Mouse (Mus musculus) brain, embryonic 14.5 days (tissue): Measurements from ENCODE around the gene Cacnb3. TPM values are rescaled to one million over a fixed set of nuclear protein-coding genes. Genes with fewer than 3 reads are reported as not detected.
A peak's percentile ranks its signal among the peaks of the same experiment; 100 is the strongest.
"Not testable (repeated sequence)": the region's sequence is repeated elsewhere in the genome, so short reads cannot be mapped to it uniquely, and the experiment has no call there.

Experiments used
- DNase-seq: peaks from one replicate; pipeline ENCODE4 v3.0.0-alpha.2; 2011; ENCODE audit warnings: low read depth
- CTCF ChIP-seq: fragments of 200-500 bp; IDR thresholded peaks from 2 replicates; pipeline ENCODE4 v1.5.1; 2012; ENCODE audit warnings: inconsistent platforms, mild to moderate bottlenecking, moderate library complexity, borderline replicate concordance; ENCODE audit not compliant: insufficient read depth, insufficient read length; ENCODE audit errors: extremely low read depth
- POLR2A ChIP-seq: fragments of 200-500 bp; IDR thresholded peaks from 2 replicates; pipeline ENCODE4 v1.6.1; 2012; ENCODE audit warnings: mild to moderate bottlenecking, inconsistent platforms, borderline replicate concordance; ENCODE audit not compliant: poor library complexity, insufficient read depth, insufficient read length, severe bottlenecking; ENCODE audit errors: extremely low read depth
- polyA plus RNA-seq: library from polyadenylated mRNA; depleted of rRNA; stranded (reverse); fragments of >200 nt; gene quantifications from 2 replicates; pipeline ENCODE4 v1.2.3, GENCODE M21; 2012; rRNA removed

Cacnb3 gene
- polyA plus RNA-seq: 287 and 323 TPM in 2 replicates

DNA sequence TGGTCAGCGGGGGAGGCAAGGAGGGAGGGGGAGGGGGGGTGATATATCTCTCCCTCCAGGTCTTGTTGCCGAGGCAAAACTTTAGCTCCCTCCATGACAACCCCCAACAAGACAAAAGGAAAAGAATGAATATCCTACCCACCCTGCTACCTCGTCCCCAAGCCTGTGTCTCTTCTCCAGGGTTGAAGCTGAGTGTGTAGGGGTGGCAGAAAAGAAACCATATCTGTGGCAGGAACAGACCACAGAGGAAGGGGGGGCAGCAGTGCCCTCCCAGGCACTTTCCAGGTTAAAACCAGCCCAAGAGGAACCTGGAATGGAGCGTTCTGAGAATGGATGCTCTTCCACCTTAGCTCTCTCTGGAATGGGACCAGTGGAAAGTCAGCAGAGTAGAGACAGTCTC, at the start of gene Cacnb3:
Cacnb3 (plus strand) TSS at position 301 of the 400 bp plus-strand sequence.
- TF ChIP-seq POLR2A (no peak), CTCF (no peak)
- DNase-seq: no peak

DNA sequence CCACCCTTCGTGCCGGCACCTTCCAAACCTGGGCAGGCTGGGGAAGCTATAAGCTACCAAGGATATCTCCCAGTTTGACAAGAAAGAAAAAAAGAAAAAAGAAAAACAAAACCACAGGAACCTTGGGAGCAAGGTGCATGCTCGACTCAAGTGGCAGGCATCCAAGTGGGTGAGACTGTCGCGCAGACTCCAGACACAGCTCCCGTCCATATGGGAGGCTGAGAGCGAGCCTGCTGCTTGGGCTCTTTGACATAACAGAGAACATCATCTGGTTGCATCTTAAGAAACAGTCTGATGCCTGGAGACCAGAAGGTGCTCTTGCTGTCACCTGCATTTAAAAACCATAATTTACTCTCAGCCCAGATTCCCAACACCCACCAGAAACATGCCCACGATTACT, 48.2 kb upstream of the Cacnb3 start:
- DNase-seq: peak; percentile 54
- TF ChIP-seq POLR2A: no peak

DNA sequence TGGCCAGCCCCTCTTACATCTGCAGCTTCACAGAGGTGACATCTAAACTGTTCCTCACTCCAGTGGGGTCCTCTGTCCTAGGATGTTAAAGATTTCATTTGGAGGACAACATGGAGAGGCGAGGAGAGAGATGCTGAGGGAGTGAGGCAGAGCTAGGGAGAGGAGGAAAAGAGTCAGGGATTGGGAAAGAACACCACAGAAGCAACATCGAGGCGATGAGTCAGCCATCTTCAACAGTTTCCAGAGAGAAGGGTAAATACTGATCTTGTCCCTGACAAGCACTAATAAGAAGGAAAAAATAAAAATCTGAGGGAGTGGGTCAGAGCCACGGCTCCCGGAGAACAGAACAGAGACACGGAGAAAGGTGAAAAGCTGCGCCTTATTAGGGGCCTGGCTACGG, 47.6 kb upstream of the Cacnb3 start:
- TF ChIP-seq CTCF (no peak), POLR2A (no peak)
- no peak for DNase-seq

DNA sequence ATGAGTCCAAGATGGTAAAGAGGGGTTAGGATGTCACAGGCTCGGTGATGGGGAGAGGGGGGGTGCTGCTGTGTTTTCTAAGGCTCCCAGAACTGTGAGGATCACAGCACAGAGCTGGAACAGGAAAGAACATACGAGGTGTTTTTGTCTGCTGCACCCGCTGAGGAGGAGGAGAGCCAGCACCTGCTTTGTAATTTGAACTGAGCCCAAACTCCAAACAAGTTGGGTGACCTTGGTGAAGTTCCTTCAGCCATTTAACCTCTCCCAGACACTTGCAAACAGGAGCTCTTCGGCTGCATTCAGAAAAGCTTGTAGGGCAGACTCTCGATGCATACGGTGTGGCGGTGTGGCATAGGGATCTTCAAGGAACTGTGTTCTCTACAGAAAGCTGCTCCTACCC, 45.2 kb upstream of the Cacnb3 start:
- DNase-seq: no peak
- TF ChIP-seq CTCF (no peak), POLR2A (no peak)

DNA sequence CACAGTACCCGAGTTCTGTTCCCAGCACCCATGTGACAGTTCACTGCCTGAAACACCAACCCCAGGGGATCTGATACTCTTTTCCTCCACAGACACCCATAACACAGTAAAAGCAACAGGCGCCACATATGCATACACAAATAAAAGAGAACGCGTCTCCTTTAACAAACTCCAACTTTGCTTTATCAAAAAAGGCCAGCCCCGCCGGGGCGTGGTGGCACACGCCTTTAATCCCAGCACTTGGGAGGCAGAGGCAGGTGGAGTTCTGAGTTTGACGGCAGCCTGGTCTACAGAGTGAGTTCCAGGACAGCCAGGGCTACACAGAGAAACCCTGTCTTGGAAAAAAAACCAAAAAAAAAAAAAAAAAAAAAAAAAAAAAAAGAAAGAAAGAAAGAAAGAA, 44.5 kb upstream of the Cacnb3 start:
- DNase-seq: not testable (repeated sequence)

DNA sequence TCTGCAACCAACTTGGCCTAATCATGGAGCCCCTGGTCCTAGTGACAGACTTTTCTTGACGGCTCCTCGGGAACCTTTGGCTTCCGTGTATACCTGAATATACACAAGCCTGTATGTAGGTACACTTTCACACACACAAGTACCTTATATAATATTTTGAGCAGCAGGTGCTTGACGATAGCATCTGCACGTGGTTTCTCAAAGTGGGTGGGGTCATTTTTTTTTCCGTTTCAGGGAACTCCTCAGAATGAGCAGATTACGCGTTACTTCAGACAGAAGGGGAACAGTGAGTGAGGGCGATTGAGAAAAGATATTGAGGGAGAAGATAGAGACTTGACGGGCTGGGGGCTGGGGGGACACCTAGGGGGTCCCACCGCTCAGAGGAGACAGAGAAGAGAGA, 42.9 kb upstream of the Cacnb3 start:
- TF ChIP-seq CTCF: no peak
- no peak for TF ChIP-seq POLR2A

DNA sequence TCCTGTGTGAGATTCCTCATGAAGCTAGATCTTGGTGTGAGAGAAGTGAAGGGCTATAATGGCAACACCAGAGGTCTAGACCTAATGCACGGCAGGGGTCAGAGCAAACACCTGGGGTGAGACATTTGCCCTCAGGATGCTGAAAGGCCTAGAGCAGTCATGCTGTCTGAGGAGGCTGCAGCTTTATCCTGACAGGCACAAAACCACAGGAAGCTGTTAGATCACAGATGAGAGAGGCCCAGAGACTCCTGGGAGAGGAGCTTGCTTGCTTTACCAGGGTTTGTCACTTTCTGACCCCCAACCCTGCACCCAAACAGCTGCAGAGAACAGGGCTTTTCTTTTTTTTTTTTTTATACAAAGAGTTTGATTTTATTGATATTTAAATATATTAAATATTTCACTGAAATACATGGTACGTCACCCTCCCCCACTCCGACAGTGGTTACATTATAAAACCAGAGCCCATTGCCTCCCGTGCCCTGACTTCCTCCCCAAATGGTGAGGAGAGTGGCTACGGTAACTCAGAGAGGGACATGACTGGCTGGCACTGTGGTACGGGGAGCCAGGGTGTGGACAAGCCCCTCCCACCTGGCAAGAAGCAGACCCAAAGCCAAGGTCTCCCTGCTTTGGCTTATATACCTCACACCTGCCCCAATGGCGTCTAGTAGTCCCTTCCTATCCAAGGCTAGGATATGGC, 40.9 kb upstream of the Cacnb3 start:
- TF ChIP-seq POLR2A (no peak), CTCF (no peak)
- DNase-seq: no peak

More for the DNA sequence above, 42.9 kb upstream of the Cacnb3 start:
- no peak for DNase-seq

DNA sequence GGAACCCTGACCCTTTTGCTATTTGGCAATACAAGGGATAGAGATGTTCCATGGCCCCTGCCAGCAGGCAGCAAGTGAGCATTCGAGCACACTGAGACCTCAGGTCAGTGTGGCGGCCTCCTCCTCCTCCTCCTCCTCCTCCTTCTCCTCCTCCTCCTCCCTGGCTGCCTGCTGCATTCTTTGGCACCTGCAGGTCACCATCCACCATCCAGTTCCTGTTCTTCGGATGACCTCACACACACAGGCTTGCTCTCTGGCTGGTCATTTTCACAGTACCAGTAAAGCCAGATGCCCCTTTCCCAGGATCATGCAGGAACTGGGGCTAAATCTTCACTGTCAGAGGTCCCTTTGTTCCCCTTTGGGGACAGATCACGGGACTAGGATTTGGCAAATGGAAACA, 39.2 kb upstream of the Cacnb3 start:
- TF ChIP-seq CTCF: no peak
- no peak for TF ChIP-seq POLR2A

DNA sequence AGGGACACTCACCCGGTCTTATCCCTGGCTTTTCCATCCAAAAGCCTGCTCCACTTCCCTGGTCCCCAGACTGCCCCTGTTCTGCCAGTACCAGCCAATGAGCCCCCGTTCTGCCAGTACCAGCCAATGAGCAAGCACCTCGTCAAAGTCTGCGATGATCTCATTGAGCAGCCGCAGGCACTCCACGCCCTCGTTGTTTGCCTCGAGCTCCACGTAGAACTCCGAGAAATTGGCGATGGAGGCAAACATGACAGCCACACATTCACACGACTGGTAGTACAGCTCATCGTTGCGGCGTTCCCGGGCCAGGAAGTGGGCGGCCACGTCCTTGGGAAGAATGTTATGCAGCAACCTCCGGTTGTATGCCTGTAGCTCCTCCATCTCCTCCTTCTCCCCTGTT, 36.4 kb upstream of the Cacnb3 start:
- no peak for DNase-seq
- TF ChIP-seq POLR2A (no peak), CTCF (no peak)

More for the DNA sequence above, 39.2 kb upstream of the Cacnb3 start:
- no peak for DNase-seq

DNA sequence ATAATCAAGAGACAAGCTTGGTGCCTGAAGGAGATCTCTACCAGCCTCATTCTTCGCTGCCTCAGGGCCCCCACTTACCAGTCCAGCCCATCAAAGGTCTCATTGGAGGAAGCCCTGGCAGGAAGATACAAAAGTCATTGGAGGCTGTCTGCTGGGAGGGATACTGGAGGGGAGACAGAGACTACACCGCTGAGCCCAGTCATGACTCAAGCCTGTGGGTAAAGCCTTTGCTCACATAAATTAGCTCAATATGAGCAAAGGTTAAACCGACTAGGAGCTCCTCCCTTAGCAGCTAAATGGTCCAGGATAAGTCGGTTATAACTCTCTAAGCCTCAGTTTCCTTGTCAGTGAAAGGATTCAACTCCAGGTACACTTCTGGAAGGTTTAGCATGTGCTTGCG, 35.6 kb upstream of the Cacnb3 start:
- no peak for DNase-seq
- TF ChIP-seq POLR2A (no peak), CTCF (no peak)

DNA sequence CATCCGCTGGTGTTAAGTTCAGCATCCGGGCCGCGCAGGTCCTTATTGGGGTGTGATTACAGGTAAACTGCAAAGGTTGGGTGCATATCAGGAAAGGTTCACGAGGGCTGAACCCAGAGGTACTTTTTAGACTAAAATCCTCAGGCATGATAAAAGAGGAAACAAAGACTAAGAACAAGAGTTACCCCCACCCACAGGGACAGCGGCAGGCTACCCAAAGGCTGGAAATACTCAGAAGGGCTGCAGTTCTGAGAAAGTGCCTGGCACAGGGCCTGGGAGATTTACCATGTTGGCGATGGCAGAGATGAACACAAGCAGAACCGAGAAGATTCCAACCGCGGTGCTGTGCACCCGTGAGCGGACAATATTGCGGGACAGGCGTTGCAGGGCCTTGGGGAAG, 34.0 kb upstream of the Cacnb3 start:
- no peak for DNase-seq
- TF ChIP-seq CTCF (no peak), POLR2A (no peak)

DNA sequence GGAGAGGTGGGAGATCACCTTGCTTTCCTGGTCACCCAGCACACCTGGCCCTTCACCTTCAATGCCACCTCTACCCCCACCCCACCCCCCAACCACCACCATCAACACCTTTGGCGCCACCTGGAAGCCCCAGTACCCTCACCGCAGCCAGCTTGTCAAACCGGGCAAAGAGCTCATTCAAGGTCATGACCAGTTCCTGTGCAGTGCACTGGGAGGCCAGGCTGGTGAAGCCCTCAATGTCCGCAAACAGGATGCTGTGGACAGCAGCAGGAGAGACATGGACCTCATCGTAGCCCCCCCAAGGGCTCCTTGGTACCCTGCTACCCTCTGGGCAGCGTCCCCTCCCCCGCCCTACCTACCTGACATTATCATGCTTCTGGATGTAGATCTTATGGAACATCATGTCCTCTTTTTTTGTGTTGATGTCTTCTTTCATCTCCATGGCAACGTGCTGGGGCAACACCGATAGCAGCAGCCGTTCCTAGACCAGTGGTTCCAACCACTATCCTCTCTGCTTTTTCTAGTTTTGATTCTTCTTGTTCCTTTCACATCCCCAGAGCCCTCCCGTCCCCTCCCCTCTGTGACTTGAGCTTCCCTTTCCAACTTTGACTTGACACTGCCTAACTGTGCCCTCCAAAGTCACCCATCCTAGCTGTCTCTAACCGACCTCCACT, 30.5 kb upstream of the Cacnb3 start:
- TF ChIP-seq CTCF: no peak
- TF ChIP-seq POLR2A: no peak
- DNase-seq: no peak
